Mouse (Mus musculus): Measurements from ENCODE around the gene 1700019D03Rik. TPM values are rescaled to one million over a fixed set of nuclear protein-coding genes. Genes with fewer than 3 reads are reported as not detected.

The 1700019D03Rik gene
- 1.3 and 2.1 TPM in 2 replicates for polyA plus RNA-seq (2012; rRNA removed)

GRCm38 (mm10) chr1:53020079-53020478 is at the start of gene 1700019D03Rik:
Gene 1700019D03Rik (minus strand): TSS chr1:53020179.
- Histone ChIP-seq H3K4me3 (ENCODE audit: low read depth, low read length) (no peak within 1 kb of the TSS), H3K4me1 (ENCODE audit: control insufficient read depth, insufficient read depth, insufficient read length, low read length) (no peaks in the 10 kb centered on the region), H3K36me3 (ENCODE audit: control insufficient read depth, insufficient read depth, low read length) (no peaks in the 10 kb centered on the region), H3K27ac (ENCODE audit: insufficient read depth, low read depth, low read length) (no peak within 1 kb of the TSS), H3K27me3 (ENCODE audit: control insufficient read depth, insufficient read depth, low read length) (no peaks in the 10 kb centered on the region)
- WGBS, result 48% methylated on average over 5 of the region's 5 CpGs
- TF ChIP-seq POLR2A (IDR thresholded peaks at IDR 0.05; ENCODE audit: low read depth, low read length) (no peak), CTCF (IDR thresholded peaks at IDR 0.05; ENCODE audit: extremely low read depth, insufficient read length, insufficient replicate concordance, low read depth, low read length) (no peak)

GRCm38 (mm10) chr1:53063921-53064320 is 43.9 kb upstream of the 1700019D03Rik start:
- Histone ChIP-seq H3K27me3 (ENCODE audit: control insufficient read depth, insufficient read depth, low read length) (no peaks in the 10 kb centered on the region), H3K36me3 (ENCODE audit: control insufficient read depth, insufficient read depth, low read length) (no peaks in the 10 kb centered on the region), H3K4me1 (ENCODE audit: control insufficient read depth, insufficient read depth, insufficient read length, low read length) (no peaks in the 10 kb centered on the region), H3K4me3 (ENCODE audit: low read depth, low read length) (no peak overlapping the region), H3K27ac (ENCODE audit: insufficient read depth, low read depth, low read length) (no peak overlapping the region)
- WGBS, result 86% methylated on average over 4 of the region's 4 CpGs
- TF ChIP-seq CTCF (IDR thresholded peaks at IDR 0.05; ENCODE audit: extremely low read depth, insufficient read length, insufficient replicate concordance, low read depth, low read length), result no peak
- TF ChIP-seq POLR2A (IDR thresholded peaks at IDR 0.05; ENCODE audit: low read depth, low read length), result no peak

GRCm38 (mm10) chr1:53061871-53062608 is 42.1 kb upstream of the 1700019D03Rik start:
- H3K36me3 ChIP-seq (ENCODE audit: control insufficient read depth, insufficient read depth, low read length), result no peaks in the 10 kb centered on the region
- no peak overlapping the region for H3K4me3 ChIP-seq (ENCODE audit: low read depth, low read length)
- H3K27me3 ChIP-seq (ENCODE audit: control insufficient read depth, insufficient read depth, low read length), result no peaks in the 10 kb centered on the region
- no peak for TF ChIP-seq POLR2A (IDR thresholded peaks at IDR 0.05; ENCODE audit: low read depth, low read length)
- TF ChIP-seq CTCF (IDR thresholded peaks at IDR 0.05; ENCODE audit: extremely low read depth, insufficient read length, insufficient replicate concordance, low read depth, low read length), result no peak
- whole genome bisulfite sequencing, result 53% methylated on average over 13 of the region's 13 CpGs
- H3K27ac ChIP-seq (ENCODE audit: insufficient read depth, low read depth, low read length), result no peak overlapping the region
- H3K4me1 ChIP-seq (ENCODE audit: control insufficient read depth, insufficient read depth, insufficient read length, low read length), result no peaks in the 10 kb centered on the region

GRCm38 (mm10) chr1:53061340-53061739 is 41.4 kb upstream of the 1700019D03Rik start, which contains the start of gene Mstn:
Gene Mstn (plus strand): TSS chr1:53061640.
- no peak for TF ChIP-seq CTCF (IDR thresholded peaks at IDR 0.05; ENCODE audit: extremely low read depth, insufficient read length, insufficient replicate concordance, low read depth, low read length)
- no peak for TF ChIP-seq POLR2A (IDR thresholded peaks at IDR 0.05; ENCODE audit: low read depth, low read length)

GRCm38 (mm10) chr1:53060499-53060898 is 40.5 kb upstream of the 1700019D03Rik start:
- H3K4me3 ChIP-seq (ENCODE audit: low read depth, low read length), result no peak overlapping the region

More at GRCm38 (mm10) chr1:53061340-53061739, 41.4 kb upstream of the 1700019D03Rik start, which contains the start of gene Mstn:
- Histone ChIP-seq H3K4me1 (ENCODE audit: control insufficient read depth, insufficient read depth, insufficient read length, low read length) (no peaks in the 10 kb centered on the region), H3K36me3 (ENCODE audit: control insufficient read depth, insufficient read depth, low read length) (no peaks in the 10 kb centered on the region), H3K4me3 (ENCODE audit: low read depth, low read length) (no peak within 1 kb of the TSS), H3K27me3 (ENCODE audit: control insufficient read depth, insufficient read depth, low read length) (no peaks in the 10 kb centered on the region), H3K27ac (ENCODE audit: insufficient read depth, low read depth, low read length) (no peak within 1 kb of the TSS)
- WGBS, result 71% methylated on average over 6 of the region's 6 CpGs

GRCm38 (mm10) chr1:53059106-53059505 is 39.1 kb upstream of the 1700019D03Rik start:
- WGBS, result 49% methylated on average over 5 of the region's 5 CpGs

More at GRCm38 (mm10) chr1:53060499-53060898, 40.5 kb upstream of the 1700019D03Rik start:
- Histone ChIP-seq H3K27ac (ENCODE audit: insufficient read depth, low read depth, low read length) (no peak overlapping the region), H3K27me3 (ENCODE audit: control insufficient read depth, insufficient read depth, low read length) (no peaks in the 10 kb centered on the region), H3K4me1 (ENCODE audit: control insufficient read depth, insufficient read depth, insufficient read length, low read length) (no peaks in the 10 kb centered on the region), H3K36me3 (ENCODE audit: control insufficient read depth, insufficient read depth, low read length) (no peaks in the 10 kb centered on the region)
- 78% methylated on average over 8 of the region's 8 CpGs for WGBS
- no peak for TF ChIP-seq CTCF (IDR thresholded peaks at IDR 0.05; ENCODE audit: extremely low read depth, insufficient read length, insufficient replicate concordance, low read depth, low read length)

More at GRCm38 (mm10) chr1:53059106-53059505, 39.1 kb upstream of the 1700019D03Rik start:
- no peak overlapping the region for H3K4me3 ChIP-seq (ENCODE audit: low read depth, low read length)
- no peak for TF ChIP-seq POLR2A (IDR thresholded peaks at IDR 0.05; ENCODE audit: low read depth, low read length)
- TF ChIP-seq CTCF (IDR thresholded peaks at IDR 0.05; ENCODE audit: extremely low read depth, insufficient read length, insufficient replicate concordance, low read depth, low read length), result no peak
- no peaks in the 10 kb centered on the region for H3K27me3 ChIP-seq (ENCODE audit: control insufficient read depth, insufficient read depth, low read length)
- H3K36me3 ChIP-seq (ENCODE audit: control insufficient read depth, insufficient read depth, low read length), result no peaks in the 10 kb centered on the region
- no peak overlapping the region for H3K27ac ChIP-seq (ENCODE audit: insufficient read depth, low read depth, low read length)
- H3K4me1 ChIP-seq (ENCODE audit: control insufficient read depth, insufficient read depth, insufficient read length, low read length), result no peaks in the 10 kb centered on the region

Measured in small intestine, adult 2 months (tissue).